Mouse (Mus musculus) right cerebral cortex, postnatal 25 days (tissue): Measurements from ENCODE around the gene Gas1.

Experiments used
- DNase-seq: peaks from one replicate; pipeline ENCODE4 v3.0.0; 2022

Gene Gas1

DNA sequence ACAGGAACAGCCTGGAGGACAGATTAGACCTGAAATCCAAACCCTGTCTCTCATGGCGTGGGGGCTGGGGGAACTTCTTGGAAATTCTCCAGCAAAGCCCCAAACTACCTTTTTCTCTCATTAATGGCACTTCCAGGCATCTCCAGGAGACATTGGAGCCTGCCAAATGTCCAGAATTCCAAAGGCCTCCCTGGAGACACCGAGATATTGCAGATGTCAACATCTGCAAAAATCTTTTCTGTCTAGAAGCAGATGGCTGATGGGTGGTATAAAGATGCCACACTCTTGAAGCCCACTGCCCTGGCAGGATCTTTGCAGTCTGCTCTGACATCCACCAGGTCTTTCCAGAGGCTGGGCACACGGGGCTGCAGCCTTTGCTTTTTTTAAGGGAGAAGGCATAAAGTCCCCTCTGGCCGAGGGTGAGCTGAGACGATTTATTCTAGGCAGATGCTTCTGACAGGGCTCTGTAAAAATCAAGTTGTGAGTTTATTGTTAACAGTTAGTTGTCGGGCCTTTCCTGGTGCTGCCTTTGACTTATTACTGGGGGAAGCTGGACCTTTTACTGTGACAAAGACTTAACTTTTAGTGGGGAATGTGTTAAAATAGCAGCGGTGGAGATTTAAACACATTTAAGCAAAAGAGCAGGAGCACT lies 4.7 kb downstream of the Gas1 start:
- DNase-seq: no peak

DNA sequence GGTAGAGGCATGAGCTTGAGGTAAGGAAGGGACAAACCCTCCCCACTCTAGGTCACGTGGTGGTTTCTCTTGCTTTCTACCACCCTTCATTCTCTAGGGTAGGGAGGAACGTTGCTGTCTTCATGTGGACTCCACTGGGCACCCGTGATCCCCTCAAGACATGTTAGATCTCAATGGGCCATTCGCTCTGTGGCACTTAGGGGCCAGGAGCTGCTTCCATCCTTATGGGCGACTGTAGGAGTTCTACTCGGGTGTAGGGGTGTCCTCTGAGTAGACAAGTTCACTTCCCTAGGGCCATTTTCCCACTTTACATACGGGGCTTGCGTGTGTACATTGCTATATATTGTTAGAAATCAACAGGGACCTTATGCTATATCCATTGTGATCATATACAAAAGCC lies 5.4 kb downstream of the Gas1 start:
- DNase-seq: no peak

DNA sequence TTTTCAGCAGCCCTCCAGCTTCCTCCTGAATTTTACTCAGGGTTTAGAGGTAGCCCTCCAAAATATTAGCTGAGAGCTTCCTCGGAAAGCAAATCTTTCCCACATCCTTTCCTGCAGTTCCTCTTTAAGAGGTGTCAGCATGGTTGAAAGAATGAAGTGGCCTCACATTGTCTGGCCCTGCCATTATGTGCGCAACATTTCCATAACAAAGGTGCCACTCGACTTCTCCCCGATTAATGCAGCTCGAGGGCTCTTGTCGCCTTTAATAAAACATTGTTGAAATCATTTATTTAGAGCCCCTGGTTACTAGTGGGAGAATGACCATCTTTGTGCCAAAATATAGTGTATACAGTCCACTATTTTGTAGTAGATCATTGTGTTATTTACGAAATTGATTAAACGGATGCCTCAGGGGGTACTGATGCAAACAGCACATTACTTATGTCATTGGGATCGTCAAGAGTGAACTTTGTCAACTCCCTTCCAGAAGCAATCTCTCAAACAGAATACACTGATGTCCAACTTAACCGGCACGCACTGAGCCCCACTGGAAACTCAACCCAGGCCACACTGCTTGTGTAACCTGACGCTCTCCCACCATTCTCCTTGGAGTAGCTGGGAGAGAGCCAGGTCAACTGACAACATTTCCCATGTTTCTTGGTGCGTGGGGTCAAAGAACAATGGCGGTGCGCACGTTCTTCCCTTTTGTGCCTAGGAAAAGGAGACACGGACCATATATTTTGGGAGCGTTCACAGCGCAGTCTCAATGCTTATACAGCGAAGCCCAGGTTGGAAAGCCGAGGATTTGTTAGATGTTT lies 6.1 kb downstream of the Gas1 start:
- no peak for DNase-seq

DNA sequence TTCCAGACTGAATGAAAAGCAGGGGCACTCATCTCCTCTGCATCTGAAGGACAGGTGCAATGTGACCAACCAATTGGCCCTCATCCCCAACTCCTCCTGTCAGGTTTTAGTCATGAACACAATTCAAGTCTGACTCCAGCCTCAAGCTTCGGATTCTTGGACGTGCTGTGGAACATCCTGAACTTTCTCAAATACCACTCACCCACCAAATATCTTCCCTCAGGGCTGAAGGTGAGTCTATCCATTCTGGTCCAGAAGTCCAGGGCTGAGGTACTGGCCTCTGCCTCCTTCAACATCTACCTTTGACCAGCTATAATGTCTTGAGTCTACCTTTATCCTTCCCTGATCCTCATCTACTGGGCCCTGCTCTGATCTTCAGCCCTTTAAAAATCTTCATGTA lies 8.1 kb downstream of the Gas1 start:
- DNase-seq: no peak

DNA sequence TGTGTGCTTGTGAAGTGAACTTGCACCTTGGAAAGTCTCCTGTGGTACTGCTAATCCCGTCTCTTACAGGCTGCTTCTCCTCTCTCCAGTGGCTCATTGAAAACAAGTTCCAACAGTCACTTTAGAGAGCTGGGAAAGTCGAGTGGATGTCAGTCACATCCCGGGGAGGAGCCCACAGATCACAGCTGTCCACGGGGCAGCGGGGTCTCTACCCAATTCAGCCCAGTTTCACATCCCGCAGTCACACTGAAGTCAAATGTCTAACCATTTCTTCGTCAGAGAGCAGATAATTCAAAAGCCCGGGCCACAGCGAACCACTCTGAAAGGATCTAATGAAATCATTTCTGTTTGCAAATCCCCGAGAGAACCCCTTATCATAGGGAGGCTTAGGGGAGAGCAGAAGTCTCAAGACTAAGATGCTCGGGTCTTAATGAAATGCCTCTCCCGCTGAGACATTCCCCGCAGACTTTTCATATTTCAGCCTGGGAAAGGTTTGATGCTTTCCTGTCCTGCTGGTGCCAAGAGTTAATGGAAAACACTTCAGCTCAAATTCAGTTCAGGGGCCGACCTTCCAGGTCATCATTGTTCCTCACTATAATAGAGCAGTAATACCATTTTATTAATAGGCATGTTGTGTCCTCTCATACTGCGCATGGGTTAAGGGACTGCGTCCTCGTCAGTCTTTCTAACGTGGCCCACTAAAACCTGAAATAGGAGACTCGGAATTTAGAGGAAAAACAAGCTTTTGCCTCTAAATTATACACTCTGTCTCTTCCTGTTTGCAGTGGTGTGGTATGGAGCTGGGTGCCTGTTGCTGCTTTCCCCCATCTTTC lies 20.7 kb downstream of the Gas1 start:
- no peak for DNase-seq

DNA sequence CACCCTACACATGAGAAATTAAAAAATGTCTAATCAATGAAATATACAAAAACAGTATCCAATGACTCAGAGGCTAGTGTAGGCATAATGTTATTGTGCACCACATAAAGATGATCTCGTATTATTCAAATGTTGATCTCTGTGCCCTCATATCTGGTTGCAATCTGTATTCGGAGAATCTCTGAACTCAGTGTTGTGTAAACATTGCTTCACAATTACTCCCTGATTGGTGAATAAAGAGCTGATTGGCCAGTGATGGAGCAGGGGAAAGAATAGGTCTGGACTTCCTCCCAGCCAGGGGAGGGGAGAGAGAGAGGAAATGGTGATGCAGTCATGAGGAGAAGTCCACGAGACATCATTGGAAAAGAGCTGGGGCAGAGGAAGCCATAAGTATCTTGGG lies 23.0 kb downstream of the Gas1 start:
- no peak for DNase-seq

DNA sequence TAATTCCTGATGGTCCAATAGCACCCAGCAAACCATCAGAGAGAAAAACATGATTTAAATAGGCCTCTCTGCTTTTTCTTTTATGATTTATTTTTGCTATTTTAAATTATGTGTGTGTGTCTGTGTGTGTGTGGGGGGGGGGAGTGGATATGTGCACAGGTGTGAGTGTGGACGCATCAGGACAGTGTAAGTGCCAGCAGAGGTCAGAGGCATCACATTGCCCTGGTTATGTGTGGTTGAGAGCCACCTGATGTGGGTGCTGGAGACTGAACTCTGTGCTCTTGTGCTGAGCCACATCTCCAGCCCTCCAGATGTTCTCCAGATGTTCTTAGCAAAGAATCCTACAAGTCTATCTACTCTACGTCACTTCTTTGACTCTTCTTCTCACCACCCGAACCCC lies 28.9 kb downstream of the Gas1 start:
- DNase-seq: no peak

DNA sequence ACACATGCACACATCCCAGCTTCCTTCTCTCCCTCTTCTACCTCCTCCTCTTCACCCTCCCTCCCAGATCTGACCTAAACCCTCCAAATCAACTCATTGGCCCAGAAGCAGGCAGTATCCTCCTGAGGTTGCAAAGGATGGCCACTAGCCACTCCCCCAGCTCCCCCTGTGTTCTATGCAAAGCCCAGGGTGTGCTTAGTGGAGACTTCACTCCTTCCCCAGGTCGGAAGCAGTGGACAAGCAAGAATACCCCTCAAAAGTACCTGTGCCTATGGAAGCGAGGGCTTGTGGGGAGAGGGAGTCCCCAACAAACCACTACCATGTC lies 29.3 kb downstream of the Gas1 start:
- DNase-seq: no peak

DNA sequence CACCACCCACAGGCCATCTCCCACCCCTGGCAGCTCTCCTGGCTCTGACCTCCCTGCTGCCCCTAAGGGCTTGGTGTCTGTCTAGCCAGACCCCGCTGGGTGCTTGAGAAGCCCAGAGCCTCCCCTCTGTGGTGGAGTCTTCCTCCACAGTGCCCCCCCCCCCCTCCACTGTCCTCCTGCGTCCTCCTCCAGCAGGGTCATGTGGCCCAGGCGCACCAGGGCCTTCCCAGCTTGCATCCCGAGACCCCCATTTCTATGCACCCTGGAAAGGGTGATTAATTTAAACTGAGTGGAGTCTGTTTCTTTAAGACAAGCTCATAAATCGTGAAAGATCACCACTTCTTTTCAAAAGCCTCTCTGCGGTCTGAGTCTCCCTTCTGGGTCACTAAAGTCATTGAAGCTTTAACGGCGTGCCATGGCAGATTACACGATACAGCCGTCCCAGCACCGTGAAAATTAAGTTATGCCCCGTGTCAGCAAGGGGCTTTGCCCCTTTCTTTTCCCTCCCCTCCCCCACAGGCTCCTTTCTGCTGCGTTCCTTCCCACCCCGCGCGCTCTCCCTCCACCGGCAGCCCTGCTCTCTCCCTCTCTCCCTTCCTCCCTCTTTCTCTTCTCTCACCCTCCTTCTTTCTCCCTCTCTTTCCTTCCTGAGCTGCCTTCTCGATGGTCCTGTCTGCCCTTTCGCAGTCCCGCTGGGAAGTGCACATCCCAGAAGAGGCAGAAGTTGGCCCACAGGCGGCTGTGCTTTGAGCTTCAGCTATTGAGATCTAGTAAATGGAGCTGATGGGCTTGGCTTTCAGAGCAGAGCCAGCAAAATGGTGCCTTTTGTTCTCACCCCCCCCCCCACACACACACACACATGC lies 29.9 kb downstream of the Gas1 start:
- no peak for DNase-seq

DNA sequence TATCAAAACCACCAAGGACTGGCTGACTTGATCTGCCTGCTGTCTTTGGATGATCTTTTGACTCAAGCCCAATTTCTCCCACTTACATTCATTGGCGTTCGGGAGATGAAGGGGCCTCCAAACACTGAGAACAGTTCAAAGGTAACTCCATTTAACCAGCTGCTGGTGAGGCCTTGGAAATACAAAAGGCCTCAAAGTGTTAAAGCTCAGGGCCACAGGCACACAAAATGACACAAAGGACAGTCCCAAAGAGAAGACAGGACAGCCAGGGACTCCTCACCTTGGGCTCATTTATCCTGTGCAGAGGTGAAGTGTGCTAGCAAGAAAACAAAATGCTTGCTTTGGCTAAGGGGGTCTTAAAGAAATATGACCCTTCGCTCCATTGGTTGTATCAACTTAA lies 30.9 kb downstream of the Gas1 start:
- DNase-seq: no peak

DNA sequence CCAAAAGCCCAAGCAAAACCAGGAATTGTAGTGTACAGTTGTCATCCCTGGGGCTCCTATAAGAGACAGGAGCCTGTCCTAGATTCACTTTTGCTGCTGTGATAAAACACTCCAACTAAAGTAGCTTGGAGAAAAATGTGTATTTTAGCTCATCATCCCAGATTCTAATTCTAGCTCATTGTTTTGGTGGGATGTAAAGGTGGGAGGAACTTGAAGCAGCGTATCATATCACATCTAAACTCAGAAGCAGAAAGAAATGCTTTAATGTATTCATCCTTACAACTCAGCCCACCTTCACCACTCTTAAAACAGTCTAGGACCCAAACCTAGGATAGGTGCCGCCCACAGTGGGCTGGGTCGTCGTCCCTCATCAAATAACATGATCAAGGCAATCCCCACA lies 40.2 kb downstream of the Gas1 start:
- DNase-seq: no peak

DNA sequence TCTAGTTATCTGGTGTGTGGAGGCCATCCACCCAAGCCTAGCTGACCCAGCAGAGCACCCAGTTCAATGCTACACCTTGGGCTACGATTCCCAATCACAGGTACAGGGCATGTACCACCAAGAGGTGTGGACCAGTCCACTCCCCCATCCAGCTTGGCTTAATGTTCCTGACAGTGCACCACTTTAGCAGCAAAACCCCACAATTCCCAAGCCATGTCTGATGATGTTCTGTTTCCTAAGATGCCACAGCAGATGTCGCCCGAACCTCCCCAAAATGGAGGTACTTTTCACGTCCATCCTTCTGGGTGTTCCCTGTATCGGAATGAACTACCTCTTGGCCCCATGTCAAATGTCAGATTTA lies 42.7 kb downstream of the Gas1 start:
- DNase-seq: no peak

DNA sequence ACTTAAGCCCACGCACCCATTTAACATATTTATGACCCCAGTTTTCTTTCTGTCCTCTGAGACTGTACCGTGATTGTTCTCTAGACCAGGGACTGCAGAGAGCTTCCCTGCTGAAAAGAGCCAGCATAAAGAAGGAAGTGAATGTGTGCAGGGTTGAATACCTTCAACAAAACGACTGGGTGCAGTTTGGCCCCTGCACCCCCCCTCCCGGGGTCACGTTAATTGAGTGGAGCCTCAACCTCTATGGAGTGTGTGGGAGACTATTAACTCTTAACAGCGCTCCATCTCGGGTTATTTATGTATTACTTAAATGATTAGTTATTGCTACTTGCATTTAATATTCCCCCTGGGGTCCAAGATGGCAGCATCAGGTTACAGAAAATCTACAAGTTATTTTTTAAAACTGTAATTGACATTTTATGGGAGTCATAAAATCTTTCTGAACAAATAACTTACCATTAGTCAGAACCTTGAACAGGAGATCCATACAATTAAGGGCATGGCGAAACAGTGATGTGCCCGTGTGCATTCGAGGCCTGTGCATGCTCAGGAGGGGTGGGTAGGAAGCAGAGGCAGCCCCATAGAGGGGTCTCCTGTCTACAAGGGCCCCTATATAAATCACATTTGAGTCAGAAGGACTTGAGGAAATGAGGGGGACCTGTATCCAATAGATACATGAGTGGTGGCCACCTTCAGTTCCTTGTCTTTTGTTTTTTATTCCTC lies 43.3 kb downstream of the Gas1 start:
- no peak for DNase-seq

DNA sequence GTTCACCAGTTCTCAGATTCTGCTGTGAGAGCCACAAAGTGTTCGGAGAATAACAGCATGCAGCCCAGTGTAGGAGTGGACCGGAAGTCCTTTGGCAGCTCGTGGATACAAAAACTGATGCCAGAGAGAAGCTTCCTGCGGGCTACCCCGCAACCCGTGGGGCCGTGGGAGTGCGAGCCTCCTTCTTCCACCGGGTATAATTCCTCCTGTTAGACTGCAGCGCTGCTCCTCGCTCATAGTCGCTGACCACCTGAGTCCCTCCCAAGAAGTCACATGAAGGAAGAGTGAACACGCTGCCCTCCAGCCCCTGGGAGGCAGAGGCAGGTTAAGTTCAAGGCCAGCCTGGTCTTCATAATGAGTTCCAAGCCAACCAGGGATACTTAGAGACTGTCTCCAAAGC lies 45.4 kb downstream of the Gas1 start:
- no peak for DNase-seq

DNA sequence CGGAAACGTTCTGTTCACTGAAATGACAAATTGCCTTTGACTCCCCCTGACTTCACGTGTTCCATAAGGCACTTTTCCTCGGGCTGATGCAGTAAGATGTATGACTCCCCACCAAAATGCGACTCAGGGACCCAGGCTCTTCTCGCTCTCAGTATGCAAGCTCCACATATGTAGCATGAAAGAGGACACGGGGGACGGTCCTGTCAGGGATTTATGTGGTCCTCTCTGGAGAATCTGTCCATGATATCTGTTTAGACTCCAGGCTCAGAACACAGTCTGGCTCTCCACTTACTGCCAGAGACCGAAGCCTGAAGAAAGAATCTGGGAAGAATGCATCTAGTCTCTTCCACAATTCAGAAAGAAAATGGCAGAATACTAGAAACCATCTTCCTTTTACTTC lies 47.6 kb downstream of the Gas1 start:
- no peak for DNase-seq

DNA sequence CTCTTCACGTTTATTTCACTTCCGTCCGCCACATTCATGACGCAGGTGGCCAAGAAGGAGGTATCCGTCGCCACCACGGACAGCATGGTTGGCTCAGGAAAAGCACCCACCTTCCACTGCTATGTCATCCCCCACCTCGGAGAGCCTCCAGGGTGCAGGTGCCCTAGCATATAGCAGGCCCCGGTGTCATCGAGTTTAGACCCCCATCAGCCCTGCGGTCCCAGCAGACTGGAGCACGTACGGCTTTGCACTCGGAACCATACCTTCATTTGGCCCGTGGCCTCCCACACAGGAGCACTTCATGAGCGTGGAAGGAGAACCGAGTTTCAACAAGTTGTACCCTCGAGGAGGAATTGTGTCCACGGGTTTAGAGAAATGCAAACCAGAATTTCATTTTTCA lies 50.8 kb downstream of the Gas1 start:
- DNase-seq: no peak

DNA sequence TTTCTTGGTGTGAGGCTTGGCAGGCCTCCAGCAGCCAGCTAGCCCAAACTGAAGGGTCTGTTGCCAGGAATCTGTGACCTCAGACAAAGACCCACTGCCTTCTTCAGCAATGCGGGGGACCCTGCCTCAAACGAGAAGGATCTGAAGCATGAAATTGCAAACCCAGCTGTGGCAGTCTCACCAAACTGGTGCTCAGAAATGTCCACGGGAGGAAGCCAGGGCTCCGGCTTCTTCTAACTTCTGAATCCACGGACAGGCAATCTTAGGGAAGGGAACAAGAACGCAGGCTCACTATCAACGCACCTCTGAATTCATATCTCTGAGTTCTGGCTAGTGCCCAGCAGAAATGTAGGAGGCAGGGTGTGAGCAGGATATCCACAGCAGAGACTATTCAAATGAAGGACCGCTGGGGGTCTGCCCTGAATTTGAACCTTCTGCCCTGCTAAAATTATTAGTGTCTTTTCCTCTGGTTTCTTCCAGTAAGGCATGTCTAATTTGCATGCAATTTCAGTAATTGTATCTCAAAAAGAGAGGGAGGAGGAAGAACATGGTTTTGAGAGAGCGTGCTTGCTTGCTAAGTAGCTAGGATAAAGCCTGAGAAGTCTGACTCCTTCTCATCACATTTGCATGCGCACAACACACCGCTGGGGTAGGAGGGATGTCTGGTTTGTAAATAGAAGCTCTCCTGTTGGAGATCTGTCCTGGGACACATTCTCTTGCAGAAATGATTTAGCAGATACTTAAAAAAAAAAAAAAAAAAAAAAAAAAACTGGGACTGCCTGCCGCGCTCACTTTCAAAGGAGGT lies 51.5 kb downstream of the Gas1 start:
- no peak for DNase-seq

DNA sequence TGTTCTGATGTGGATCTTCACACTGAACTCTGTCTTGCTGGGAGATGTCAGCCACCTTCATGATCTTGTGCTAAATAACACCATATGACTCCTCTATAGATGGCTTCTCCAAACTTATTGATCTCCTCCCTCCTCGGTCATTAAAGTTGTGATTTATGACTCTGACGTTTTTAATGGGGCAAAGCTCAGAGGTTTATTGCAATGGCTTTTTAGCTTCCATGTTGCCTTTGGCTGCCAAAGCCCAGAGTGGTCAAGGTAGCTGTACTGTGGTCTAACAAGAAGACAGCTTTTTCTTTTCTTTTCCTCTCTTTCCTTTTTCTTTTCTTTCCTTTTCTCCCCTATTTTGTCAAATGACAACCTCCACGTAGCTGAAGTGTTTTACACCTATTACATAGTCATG lies 52.1 kb downstream of the Gas1 start:
- DNase-seq: no peak

DNA sequence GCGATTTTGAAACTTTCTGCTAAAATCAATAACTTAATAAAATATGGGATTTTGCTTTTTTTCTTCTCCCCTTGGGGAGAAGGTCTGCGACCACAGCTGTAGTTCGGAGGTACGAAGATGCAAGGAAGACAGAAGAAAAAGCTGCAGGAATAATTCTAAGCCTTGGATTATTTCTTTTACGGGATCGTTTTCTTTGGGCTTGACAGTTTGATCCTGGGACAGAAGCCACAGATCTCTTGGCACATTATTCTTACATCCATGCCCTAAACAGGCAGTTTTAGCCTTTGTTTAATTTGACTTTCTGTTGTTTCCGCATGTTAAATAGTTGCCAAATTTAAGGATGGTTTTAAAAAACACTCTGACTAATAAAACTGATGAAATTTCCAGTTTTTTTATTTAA lies 52.7 kb downstream of the Gas1 start:
- no peak for DNase-seq
